Mouse (Mus musculus) left cerebral cortex, adult 18-20 months (tissue): ENCODE data around the gene Rplp2. TPM values are rescaled to one million over a fixed set of nuclear protein-coding genes. Genes with fewer than 3 reads are reported as not detected.

Source experiments
- DNase-seq, 2 experiments: peaks; one replicate each; pipeline ENCODE4 v3.0.0; 2021 to 2022; ENCODE audit warnings: low spot score in 2 of 2, mixed read lengths in 1 of 2
- total RNA-seq, 2 experiments: library from RNA; stranded (reverse); gene quantifications; 2 replicates each; pipeline ENCODE4 v1.2.3; 2021

Rplp2 gene
- total RNA-seq, 2 experiments from 2014 or later = 555 to 600 TPM

- DNase-seq = no peak
These were observed 18.3 kb downstream of the Rplp2 start for GRCm38 (mm10) chr7:141465388-141466044.

- DNase-seq = no peak
These were observed 18.9 kb downstream of the Rplp2 start for GRCm38 (mm10) chr7:141466045-141466394.

GRCm38 (mm10) chr7:141466607-141467148, 19.5 kb downstream of the Rplp2 start:
- no peak for DNase-seq

GRCm38 (mm10) chr7:141467230-141468030, 20.3 kb downstream of the Rplp2 start, which contains the start of gene Cd151:
Gene Cd151 (plus strand): TSS chr7:141467392.
- peak; percentile 59 to 64 for DNase-seq

GRCm38 (mm10) chr7:141468164-141468521, 21.0 kb downstream of the Rplp2 start:
- no peak for DNase-seq

GRCm38 (mm10) chr7:141468522-141469211, 21.5 kb downstream of the Rplp2 start:
- DNase-seq = peak in 1 of 2 experiments; percentile 50

- DNase-seq = no peak
These were observed 22.2 kb downstream of the Rplp2 start for GRCm38 (mm10) chr7:141469352-141469751.

GRCm38 (mm10) chr7:141469901-141470636, 22.9 kb downstream of the Rplp2 start:
- DNase-seq = no peak

GRCm38 (mm10) chr7:141470637-141470944, 23.4 kb downstream of the Rplp2 start:
- no peak for DNase-seq

- DNase-seq = no peak
These were observed 24.1 kb downstream of the Rplp2 start for GRCm38 (mm10) chr7:141471236-141471635.

GRCm38 (mm10) chr7:141472226-141472625, 25.1 kb downstream of the Rplp2 start:
- DNase-seq = no peak

GRCm38 (mm10) chr7:141472763-141473162, 25.6 kb downstream of the Rplp2 start:
- no peak for DNase-seq

GRCm38 (mm10) chr7:141474160-141474559, 27.0 kb downstream of the Rplp2 start:
- DNase-seq = no peak

- DNase-seq = peak; percentile 79 to 81
These were observed 28.0 kb downstream of the Rplp2 start, which contains the start of the genes Polr2l and Tspan4 for GRCm38 (mm10) chr7:141475011-141475804. Gene Polr2l (minus strand): TSS chr7:141475132. Gene Tspan4 (plus strand): TSS chr7:141475240.

- no peak for DNase-seq
These were observed 28.6 kb downstream of the Rplp2 start for GRCm38 (mm10) chr7:141475805-141476158.

GRCm38 (mm10) chr7:141476226-141476980, 29.2 kb downstream of the Rplp2 start:
- peak; percentile 35 to 54 for DNase-seq

GRCm38 (mm10) chr7:141476981-141477370, 29.8 kb downstream of the Rplp2 start:
- no peak for DNase-seq

GRCm38 (mm10) chr7:141477578-141478269, 30.6 kb downstream of the Rplp2 start:
- no peak for DNase-seq

GRCm38 (mm10) chr7:141478270-141478748, 31.1 kb downstream of the Rplp2 start:
- DNase-seq = no peak
